Mouse (Mus musculus) neural tube, embryonic 12.5 days (tissue): ENCODE data around the gene 4930562C15Rik. TPM values are rescaled to one million over a fixed set of nuclear protein-coding genes. Genes with fewer than 3 reads are reported as not detected.

Source experiments
- ATAC-seq: fragments of 200-750 bp; cut with Nextera tagmentation; 2 replicates; pipeline ENCODE4 v1.8.0; 2017; ENCODE audit warnings: low read depth, mild to moderate bottlenecking, moderate TSS enrichment, moderate library complexity; ENCODE audit not compliant: low FRiP score
- H3K27ac ChIP-seq: fragments of 300-500 bp; sonication (generic); 2 replicates; pipeline ENCODE4 v1.5.1; 2016
- H3K27me3 ChIP-seq: fragments of 300-500 bp; sonication (generic); replicated peaks from 2 replicates; pipeline ENCODE4 v1.6.1; 2016; ENCODE audit warnings: mild to moderate bottlenecking
- H3K36me3 ChIP-seq: fragments of 300-500 bp; sonication (generic); 2 replicates; pipeline ENCODE4 v1.6.1; 2016; ENCODE audit warnings: mild to moderate bottlenecking
- H3K4me1 ChIP-seq: fragments of 300-500 bp; sonication (generic); 2 replicates; pipeline ENCODE4 v1.6.1; 2016
- H3K4me2 ChIP-seq: fragments of 300-500 bp; sonication (generic); replicated peaks from 2 replicates; pipeline ENCODE4 v1.6.1; 2016; ENCODE audit warnings: mild to moderate bottlenecking
- H3K4me3 ChIP-seq: fragments of 300-500 bp; sonication (generic); 2 replicates; pipeline ENCODE4 v1.5.1; 2016
- H3K9ac ChIP-seq: fragments of 300-500 bp; sonication (generic); 2 replicates; pipeline ENCODE4 v1.6.1; 2016; ENCODE audit warnings: mild to moderate bottlenecking
- H3K9me3 ChIP-seq: fragments of 300-500 bp; sonication (generic); 2 replicates; pipeline ENCODE4 v1.6.1; 2016; ENCODE audit warnings: mild to moderate bottlenecking
- WGBS: fragments of 180-500 bp; shearing (Covaris S2); methylation state at CpG from one replicate; pipeline ENCODE4 v1.1.7; 2016; 5-methylcytosine and 5-hydroxymethylcytosine counted together
- polyA plus RNA-seq: library from polyadenylated mRNA; unstranded; fragments of >200 nt; fragmentation: Nextera tagmentation; extraction: Ambion mirVana; gene quantifications from 2 replicates; pipeline ENCODE4 v1.2.1, GENCODE M21; 2016

Gene 4930562C15Rik
- polyA plus RNA-seq, 1 experiment from 2014 or later = 0.27 TPM

DNA sequence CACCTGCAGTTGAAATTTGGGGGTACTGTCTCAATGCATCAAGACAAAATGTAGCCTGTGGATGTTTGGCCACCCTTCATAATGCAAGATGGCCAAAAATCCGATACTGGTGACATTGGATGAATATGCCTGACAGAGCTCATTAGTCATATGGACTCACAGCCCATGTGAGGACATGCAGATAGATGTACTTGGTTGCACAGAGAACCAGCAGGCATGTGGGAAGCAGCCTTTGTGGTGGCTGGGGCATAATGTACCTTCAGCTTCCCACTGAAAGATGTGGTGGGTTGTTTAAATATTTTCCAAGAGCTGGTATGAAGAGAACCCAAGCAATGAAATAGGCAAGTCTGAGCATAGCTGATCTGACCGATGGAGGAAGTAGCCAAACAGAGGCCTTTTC, 1.4 kb upstream of the 4930562C15Rik start:
- no peaks in the 10 kb centered on the region for H3K9me3 ChIP-seq
- no peak for ATAC-seq
- H3K4me1 ChIP-seq = no peaks in the 10 kb centered on the region
- 77% methylated on average over 2 of the region's 2 CpGs for WGBS
- no peak overlapping the region for H3K9ac ChIP-seq
- H3K27ac ChIP-seq = no peak overlapping the region
- no peaks in the 10 kb centered on the region for H3K27me3 ChIP-seq
- no peak overlapping the region for H3K4me2 ChIP-seq
- H3K36me3 ChIP-seq = no peaks in the 10 kb centered on the region
- no peak overlapping the region for H3K4me3 ChIP-seq

DNA sequence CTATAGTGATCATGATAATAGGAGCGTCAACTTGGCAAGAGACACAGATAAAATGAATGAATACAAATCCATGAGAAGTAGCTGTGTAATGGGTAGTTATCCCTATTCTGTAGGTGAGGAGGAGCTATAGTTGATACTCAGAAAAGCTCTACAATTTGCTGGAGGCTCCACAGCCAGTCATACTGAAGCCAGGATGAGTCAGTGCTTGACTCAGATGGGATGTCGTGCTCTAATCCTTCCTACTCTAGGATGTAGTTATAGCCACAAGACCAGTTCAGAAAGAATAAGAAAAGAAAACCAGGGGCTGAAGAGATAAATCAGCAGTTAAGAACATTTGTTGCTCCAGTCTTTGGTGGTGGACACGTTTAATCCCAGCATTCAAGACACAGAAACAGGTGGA, 2.4 kb downstream of the 4930562C15Rik start:
- Histone ChIP-seq H3K36me3 (no peaks in the 10 kb centered on the region), H3K4me2 (no peak overlapping the region), H3K9me3 (no peaks in the 10 kb centered on the region), H3K4me3 (no peak overlapping the region), H3K4me1 (no peaks in the 10 kb centered on the region), H3K27me3 (no peaks in the 10 kb centered on the region), H3K9ac (no peak overlapping the region), H3K27ac (no peak overlapping the region)
- WGBS = 85% methylated on average over 3 of the region's 3 CpGs
- ATAC-seq = no peak

DNA sequence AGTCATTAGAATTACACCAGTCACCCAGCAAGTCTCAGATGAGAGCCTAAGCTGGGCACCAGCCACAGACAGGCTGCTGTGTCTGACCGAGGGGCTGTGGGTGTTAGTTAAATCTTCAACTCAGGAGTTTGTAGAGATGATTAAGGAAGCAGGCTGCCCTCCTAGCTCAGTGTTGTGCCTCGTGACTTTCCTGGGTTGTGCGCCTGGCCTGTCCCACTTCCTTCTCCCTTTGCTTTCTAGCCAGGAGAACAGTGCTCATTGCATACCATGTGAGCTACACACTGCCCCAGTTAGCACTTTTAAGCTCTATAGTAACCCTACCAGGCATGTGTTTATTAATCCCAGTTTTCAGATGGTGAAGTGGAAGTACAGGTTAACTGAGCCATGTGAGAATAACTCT, 4.3 kb downstream of the 4930562C15Rik start:
- Histone ChIP-seq H3K4me2 (no peak overlapping the region), H3K9ac (no peak overlapping the region), H3K4me3 (no peak overlapping the region), H3K4me1 (no peaks in the 10 kb centered on the region), H3K36me3 (no peaks in the 10 kb centered on the region), H3K27ac (no peak overlapping the region), H3K27me3 (no peaks in the 10 kb centered on the region), H3K9me3 (no peaks in the 10 kb centered on the region)
- no peak for ATAC-seq
- WGBS = 80% methylated on average over 3 of the region's 3 CpGs

DNA sequence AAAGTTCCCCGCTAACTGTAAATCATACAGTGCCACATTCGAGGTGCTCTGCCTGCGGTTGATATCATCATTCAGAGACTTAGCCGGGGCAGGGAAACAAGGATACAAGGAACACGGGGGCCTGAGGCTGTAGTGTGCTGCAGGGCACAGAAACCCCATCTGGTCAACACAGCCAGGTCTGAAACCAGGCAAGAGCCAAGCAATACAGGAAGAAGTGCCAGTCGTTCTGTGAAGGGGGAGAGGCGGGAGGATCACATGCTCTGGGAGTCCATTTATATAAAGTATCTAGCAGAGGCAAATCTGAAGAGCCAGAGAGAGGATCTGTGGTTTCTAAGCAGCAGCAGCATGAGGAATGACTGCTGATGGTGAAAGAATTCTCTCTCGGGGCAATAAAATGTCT, 5.0 kb downstream of the 4930562C15Rik start:
- 82% methylated on average over 8 of the region's 8 CpGs for WGBS
- Histone ChIP-seq H3K27me3 (no peaks in the 10 kb centered on the region), H3K4me3 (no peak overlapping the region), H3K9me3 (no peaks in the 10 kb centered on the region), H3K9ac (no peak overlapping the region), H3K36me3 (no peaks in the 10 kb centered on the region), H3K4me1 (no peaks in the 10 kb centered on the region), H3K27ac (no peak overlapping the region), H3K4me2 (no peak overlapping the region)
- ATAC-seq = no peak

DNA sequence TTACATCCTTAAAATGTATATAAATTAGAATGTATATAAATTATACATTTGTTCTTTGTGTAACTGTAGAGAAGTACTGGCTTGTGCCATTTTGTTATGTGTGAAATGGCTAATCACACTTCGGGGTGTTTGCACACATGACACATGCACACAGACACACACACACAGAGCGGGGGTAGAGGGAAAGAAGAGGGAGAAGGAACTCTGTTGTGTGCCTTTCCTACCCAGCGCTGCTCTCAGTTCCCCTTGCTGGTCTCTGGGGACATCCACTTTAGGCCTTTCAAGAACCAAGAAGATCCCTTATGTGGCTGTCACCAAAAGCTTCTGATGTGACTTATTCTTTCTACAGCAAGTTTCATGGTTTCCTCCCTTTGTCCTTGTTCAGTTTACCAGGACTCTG, 11.8 kb downstream of the 4930562C15Rik start:
- Histone ChIP-seq H3K4me1 (no peaks in the 10 kb centered on the region), H3K9me3 (no peaks in the 10 kb centered on the region), H3K4me2 (no peak overlapping the region), H3K36me3 (no peaks in the 10 kb centered on the region), H3K27ac (no peak overlapping the region), H3K9ac (no peak overlapping the region), H3K27me3 (no peaks in the 10 kb centered on the region), H3K4me3 (no peak overlapping the region)
- no peak for ATAC-seq
- WGBS = 85% methylated on average over 3 of the region's 3 CpGs

DNA sequence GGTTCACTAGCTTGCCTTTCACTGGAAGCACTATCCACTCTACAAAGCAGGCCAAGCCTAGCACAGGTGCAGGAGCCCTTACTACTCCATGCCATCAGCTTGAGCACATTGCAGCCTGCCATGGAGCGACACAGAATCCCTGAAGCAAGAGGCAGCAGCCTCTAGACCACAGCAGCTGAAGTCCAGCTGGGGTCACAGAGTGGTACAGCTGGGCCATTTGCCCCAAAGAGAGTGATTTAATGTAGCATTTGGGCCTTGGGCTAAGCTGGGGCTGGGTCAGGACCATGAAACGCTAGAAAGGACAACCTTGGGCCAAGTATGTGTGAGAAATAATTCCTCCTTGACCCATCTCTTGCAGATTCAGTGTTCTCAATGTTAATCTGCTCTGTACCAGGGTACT, 12.9 kb downstream of the 4930562C15Rik start:
- no peak for ATAC-seq
- H3K27ac ChIP-seq = no peak overlapping the region
- H3K36me3 ChIP-seq = no peaks in the 10 kb centered on the region
- no peaks in the 10 kb centered on the region for H3K27me3 ChIP-seq
- H3K4me1 ChIP-seq = no peaks in the 10 kb centered on the region
- no peak overlapping the region for H3K9ac ChIP-seq
- no peaks in the 10 kb centered on the region for H3K9me3 ChIP-seq
- H3K4me2 ChIP-seq = no peak overlapping the region
- no peak overlapping the region for H3K4me3 ChIP-seq
- 83% methylated on average over 2 of the region's 2 CpGs for WGBS

DNA sequence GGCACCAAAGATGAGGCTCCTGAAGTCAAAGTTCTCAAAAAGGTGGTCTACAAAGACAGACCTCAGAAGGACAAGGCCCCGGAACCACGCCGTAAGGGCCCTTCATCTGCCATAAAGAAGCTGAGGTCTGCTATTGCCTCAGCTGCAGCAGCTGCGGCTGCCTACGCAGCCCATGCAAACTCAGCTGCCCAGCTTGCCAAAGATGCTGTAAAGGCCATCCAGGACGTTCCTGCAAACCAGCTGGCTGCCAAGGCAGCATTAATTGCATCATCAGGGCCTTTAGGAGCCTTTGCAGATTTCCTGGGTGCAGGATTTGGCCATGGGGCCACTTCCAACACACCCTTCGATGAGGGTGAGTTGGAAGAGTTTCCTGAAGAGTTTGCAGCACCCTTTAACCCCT, 15.1 kb downstream of the 4930562C15Rik start:
- Histone ChIP-seq H3K9ac (no peak overlapping the region), H3K9me3 (no peaks in the 10 kb centered on the region), H3K4me3 (no peak overlapping the region), H3K4me2 (no peak overlapping the region), H3K36me3 (no peaks in the 10 kb centered on the region), H3K27ac (no peak overlapping the region), H3K27me3 (no peaks in the 10 kb centered on the region), H3K4me1 (no peaks in the 10 kb centered on the region)
- no peak for ATAC-seq
- WGBS = 71% methylated on average over 7 of the region's 7 CpGs

DNA sequence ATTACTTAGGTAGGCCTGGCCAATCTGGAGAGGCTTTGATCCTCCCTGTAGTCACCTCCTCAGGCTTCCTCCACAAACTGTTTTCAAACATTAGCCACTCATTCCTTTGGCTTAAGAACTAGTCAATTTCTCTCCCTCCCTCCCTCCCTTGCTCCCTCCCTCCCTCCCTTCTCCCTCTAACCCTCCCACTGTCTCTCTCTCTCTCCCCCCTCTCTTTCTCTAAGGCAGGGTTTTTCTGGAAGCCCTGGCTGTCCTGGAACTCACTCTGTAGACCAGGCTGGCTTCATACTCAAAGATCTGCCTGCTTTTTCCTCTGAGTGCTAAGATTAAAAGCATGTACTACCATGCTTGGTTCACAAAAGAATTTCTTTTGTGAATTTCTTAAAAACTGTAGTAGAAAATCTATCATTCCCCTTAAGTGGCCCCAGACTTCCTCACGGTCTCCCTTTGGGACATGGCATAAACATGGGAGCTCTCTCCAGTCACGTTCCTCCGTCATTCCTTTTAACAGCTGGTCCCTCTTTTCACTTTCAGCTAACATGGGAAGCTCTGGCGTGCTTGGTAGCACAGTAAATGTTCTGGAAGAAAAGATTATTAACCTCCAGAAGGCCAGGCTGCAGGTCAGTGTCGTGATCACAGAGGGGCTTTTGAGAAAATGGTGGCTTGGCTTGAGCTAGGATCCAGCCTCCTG, 15.9 kb downstream of the 4930562C15Rik start:
- no peak for ATAC-seq
- Histone ChIP-seq H3K27me3 (no peaks in the 10 kb centered on the region), H3K4me2 (no peak overlapping the region), H3K9ac (no peak overlapping the region), H3K27ac (no peak overlapping the region), H3K36me3 (no peaks in the 10 kb centered on the region), H3K4me1 (no peaks in the 10 kb centered on the region), H3K9me3 (no peaks in the 10 kb centered on the region), H3K4me3 (no peak overlapping the region)
- 68% methylated on average over 5 of the region's 5 CpGs for WGBS

DNA sequence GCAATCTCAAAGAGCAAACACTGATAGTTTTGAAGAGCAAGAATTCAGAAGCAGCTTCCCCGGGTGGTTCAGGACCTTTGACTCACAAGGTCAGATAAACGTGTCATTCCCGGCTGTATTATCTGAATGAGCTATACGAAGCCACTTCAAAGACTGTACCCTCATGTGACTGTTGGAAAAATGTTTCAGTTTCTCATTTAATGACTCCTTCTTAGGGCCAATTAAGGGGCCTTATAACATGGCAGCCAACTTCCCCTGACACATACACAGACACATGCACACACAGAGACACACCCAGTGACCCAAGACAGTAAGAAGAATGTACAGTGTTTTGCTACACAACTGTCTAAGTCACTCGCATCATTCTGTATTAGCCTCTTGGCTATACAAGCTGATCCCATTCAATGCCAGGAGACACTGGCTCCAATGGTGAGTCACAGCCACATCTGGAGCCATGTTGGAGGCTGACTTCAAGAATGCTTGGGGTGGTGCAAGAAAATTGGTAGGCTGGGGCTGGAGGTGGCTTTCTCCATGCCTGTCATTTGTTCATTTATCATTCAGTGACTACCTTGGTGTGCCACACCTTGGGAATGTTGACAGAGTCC, 19.9 kb downstream of the 4930562C15Rik start:
- WGBS = 83% methylated on average over 5 of the region's 5 CpGs
- no peaks in the 10 kb centered on the region for H3K4me1 ChIP-seq
- H3K9me3 ChIP-seq = no peaks in the 10 kb centered on the region
- no peak overlapping the region for H3K9ac ChIP-seq
- H3K4me3 ChIP-seq = no peak overlapping the region
- no peaks in the 10 kb centered on the region for H3K27me3 ChIP-seq
- ATAC-seq = no peak
- H3K27ac ChIP-seq = no peak overlapping the region
- H3K36me3 ChIP-seq = no peaks in the 10 kb centered on the region
- no peak overlapping the region for H3K4me2 ChIP-seq

DNA sequence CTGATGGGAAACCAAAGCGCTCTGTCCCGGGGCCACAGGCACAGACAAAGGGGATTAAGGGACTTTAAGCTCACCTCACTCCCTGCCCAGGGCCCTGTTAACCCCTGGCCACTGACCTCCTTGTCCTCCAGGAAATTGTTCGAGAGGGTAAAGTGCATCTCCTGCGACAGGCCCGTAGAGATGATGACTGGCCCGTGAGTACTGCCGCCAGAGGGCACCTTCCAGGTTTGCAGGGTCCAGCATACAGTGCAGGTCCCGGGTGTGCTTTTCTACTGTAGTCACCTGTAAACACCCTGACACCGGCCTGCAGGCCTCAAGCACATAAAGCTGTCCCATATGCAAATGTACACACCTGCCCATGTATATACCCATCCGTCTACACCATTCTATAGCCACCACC, 26.2 kb downstream of the 4930562C15Rik start:
- H3K27ac ChIP-seq = no peak overlapping the region
- no peaks in the 10 kb centered on the region for H3K9me3 ChIP-seq
- no peaks in the 10 kb centered on the region for H3K4me1 ChIP-seq
- WGBS = 51% methylated on average over 10 of the region's 10 CpGs
- H3K36me3 ChIP-seq = no peaks in the 10 kb centered on the region
- no peaks in the 10 kb centered on the region for H3K27me3 ChIP-seq
- no peak overlapping the region for H3K9ac ChIP-seq
- ATAC-seq = no peak
- H3K4me2 ChIP-seq = no peak overlapping the region
- H3K4me3 ChIP-seq = no peak overlapping the region

DNA sequence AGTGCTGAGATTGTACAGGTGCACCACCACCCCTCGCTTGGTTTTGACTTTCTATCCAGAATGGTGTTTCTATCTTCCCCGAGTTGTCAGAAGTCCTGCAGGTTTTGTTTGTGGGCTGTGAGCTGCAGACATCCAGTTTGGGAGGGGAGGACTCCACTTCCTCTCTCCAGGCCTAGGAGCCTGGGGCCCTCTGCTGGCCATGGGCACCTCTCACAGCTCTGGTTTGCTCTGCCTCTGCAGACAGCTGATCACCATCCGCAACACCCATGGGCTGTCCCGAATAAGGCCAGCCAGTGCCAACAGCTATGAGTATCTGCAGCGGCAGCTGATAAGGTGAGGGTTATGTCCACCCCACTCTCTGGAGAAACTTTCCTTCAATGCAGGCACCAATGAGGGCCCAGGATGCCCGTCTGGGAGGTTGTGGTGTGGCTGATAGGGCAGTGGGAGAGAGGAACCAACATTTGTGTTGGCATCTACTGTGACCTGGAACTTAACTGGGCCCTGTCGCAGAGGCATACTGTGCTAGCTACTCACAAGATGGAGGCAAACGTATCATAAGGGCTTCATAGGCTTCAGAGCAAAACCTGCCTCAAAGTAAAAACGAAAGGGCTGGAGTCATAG, 27.8 kb downstream of the 4930562C15Rik start:
- no peak overlapping the region for H3K4me3 ChIP-seq
- no peak for ATAC-seq
- no peak overlapping the region for H3K4me2 ChIP-seq
- H3K27ac ChIP-seq = no peak overlapping the region
- no peaks in the 10 kb centered on the region for H3K36me3 ChIP-seq
- no peaks in the 10 kb centered on the region for H3K27me3 ChIP-seq
- no peaks in the 10 kb centered on the region for H3K9me3 ChIP-seq
- H3K9ac ChIP-seq = no peak overlapping the region
- 60% methylated on average over 9 of the region's 9 CpGs for WGBS
- no peaks in the 10 kb centered on the region for H3K4me1 ChIP-seq

DNA sequence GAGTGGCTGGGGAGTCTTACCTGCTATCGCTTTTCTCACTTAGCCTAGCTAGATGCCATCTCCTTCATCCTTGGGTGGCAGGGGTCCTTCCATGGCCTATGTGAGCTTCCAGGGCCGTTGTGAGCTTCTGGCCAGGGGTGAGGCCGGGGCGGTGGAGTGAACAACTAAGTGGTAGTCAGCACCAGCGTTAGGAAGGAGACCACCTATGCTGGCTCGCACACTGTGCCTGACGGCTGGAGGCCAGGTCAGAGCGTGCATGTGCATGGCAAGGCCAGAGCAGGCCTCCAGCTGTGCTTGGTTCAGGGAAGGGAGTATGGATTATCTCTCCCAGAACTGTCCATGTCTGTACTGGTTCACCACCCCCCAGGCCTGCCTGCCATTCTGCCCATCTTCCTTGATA, 28.5 kb downstream of the 4930562C15Rik start:
- Histone ChIP-seq H3K27me3 (no peaks in the 10 kb centered on the region), H3K4me3 (no peak overlapping the region), H3K9me3 (no peaks in the 10 kb centered on the region), H3K4me1 (no peaks in the 10 kb centered on the region), H3K36me3 (no peaks in the 10 kb centered on the region), H3K4me2 (no peak overlapping the region), H3K27ac (no peak overlapping the region), H3K9ac (no peak overlapping the region)
- WGBS = 84% methylated on average over 8 of the region's 8 CpGs
- no peak for ATAC-seq
